ENCODE assay signal across 9 mouse cellular contexts in the genomic region with DNA sequence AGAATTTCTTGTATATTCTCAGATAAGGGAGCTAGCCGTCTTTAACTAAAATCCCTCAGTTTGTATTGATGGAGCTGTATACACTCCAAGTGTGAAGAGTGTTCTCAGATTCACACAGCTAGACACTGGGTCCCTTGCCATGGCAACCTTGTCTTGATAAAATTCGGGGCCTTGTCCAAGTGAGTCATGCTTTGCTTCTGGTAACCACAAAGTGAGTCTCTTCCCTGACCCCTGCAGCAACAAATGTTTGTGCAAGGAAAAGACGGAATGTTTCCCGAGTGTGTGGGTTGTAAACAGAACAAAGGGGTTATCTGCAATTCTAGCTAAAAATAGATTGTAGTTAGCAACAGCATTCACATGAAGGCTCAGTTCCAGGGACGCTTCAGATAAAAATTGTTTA.
DNase-seq lines count a peak whose midpoint lies in the region; ATAC-seq and TF ChIP-seq lines count a peak whose summit lies in the region.
"Had no signal": no experiment of that assay in that cellular context is flagged by ENCODE, and none has a peak within 500 bp of the region (broad histone marks: within the 10 kb centered on the region; RNA-seq: fewer than 3 reads in every experiment).

No protein-coding gene starts in this region.

- no peaks in the 10 kb centered on the region for H3K9me3 ChIP-seq in kidney, postnatal 0 days (replicated peaks; ENCODE audit: low read length)
- H3K9me3 ChIP-seq in forebrain, embryonic 12.5 days, result no peaks in the 10 kb centered on the region

- 29% methylated on average over 5 of the region's 5 CpGs for WGBS in kidney, postnatal 0 days
- WGBS in forebrain, embryonic 12.5 days, result 79% methylated on average over 5 of the region's 5 CpGs

- no peaks in the 10 kb centered on the region for H3K36me3 ChIP-seq in kidney, postnatal 0 days (ENCODE audit: insufficient read depth, low read length)
- H3K36me3 ChIP-seq in forebrain, embryonic 12.5 days (replicated peaks), result no peaks in the 10 kb centered on the region

- no peak overlapping the region for H3K4me3 ChIP-seq in kidney, postnatal 0 days (replicated peaks; ENCODE audit: low read depth, low read length)
- no peak overlapping the region for H3K4me3 ChIP-seq in forebrain, embryonic 12.5 days (replicated peaks)

- no peak overlapping the region for H3K27ac ChIP-seq in kidney, postnatal 0 days
- no peak overlapping the region for H3K27ac ChIP-seq in forebrain, embryonic 12.5 days

- H3K9ac ChIP-seq in kidney, postnatal 0 days (ENCODE audit: low read depth, low read length), result no peak overlapping the region
- no peak overlapping the region for H3K9ac ChIP-seq in forebrain, embryonic 12.5 days

- no peak for TF ChIP-seq CTCF in kidney, postnatal 0 days (IDR thresholded peaks at IDR 0.05; ENCODE audit: low read depth)

- DNase-seq in frontal cortex, postnatal 14 days (ENCODE audit: low spot score in 2 of 2), result no peak
- DNase-seq in right cerebral cortex, adult 18-20 months, result peak; percentile 8
- DNase-seq in right cerebral cortex, postnatal 14 days, result no peak
- DNase-seq in kidney, postnatal 0 days (ENCODE audit: low spot score), result peak; percentile 70
- peak; percentile 6 for DNase-seq in right cerebral cortex, postnatal 25 days
- no peak for DNase-seq in spleen, postnatal 36 days (ENCODE audit: low spot score in 2 of 2)

- peak; percentile 50 for ATAC-seq in frontal cortex, adult (ENCODE audit: low TSS enrichment)
- no peak; the same call in 1 of the 2 replicates for ATAC-seq in kidney, postnatal 0 days (replicated peaks; ENCODE audit: low FRiP score, low read depth)
- ATAC-seq in forebrain, embryonic 12.5 days (ENCODE audit: low FRiP score), result no peak

- no peaks in the 10 kb centered on the region for H3K4me1 ChIP-seq in kidney, postnatal 0 days (replicated peaks; ENCODE audit: insufficient read depth, low read length)
- no peaks in the 10 kb centered on the region for H3K4me1 ChIP-seq in forebrain, embryonic 12.5 days

- no peak overlapping the region for H3K4me2 ChIP-seq in kidney, postnatal 0 days (ENCODE audit: low read length)
- no peak overlapping the region for H3K4me2 ChIP-seq in forebrain, embryonic 12.5 days

- H3K27me3 ChIP-seq in kidney, postnatal 0 days (ENCODE audit: insufficient read depth, low read length), result no peaks in the 10 kb centered on the region
- H3K27me3 ChIP-seq in forebrain, embryonic 12.5 days, result no peaks in the 10 kb centered on the region
- H3K27me3 ChIP-seq: CH12.LX had no signal

Comparison
In these comparisons a context has a peak if more than half of its experiments do, and no peak if none do; other contexts are left out.
1. DNase-seq: peak in right cerebral cortex, adult 18-20 months (single experiment), kidney, postnatal 0 days (single experiment) and right cerebral cortex, postnatal 25 days (single experiment); none in frontal cortex, postnatal 14 days (0 of 2), right cerebral cortex, postnatal 14 days (single experiment) and spleen, postnatal 36 days (0 of 2).